Mouse (Mus musculus) hindbrain, embryonic 12.5 days (tissue): ENCODE measurements around the gene Rai14. TPM values are rescaled to one million over a fixed set of nuclear protein-coding genes. Genes with fewer than 3 reads are reported as not detected.

Source experiments
- ATAC-seq: fragments of 200-750 bp; cut with Nextera tagmentation; 2 replicates; pipeline ENCODE4 v1.8.0; 2017; ENCODE audit warnings: moderate TSS enrichment; ENCODE audit not compliant: low FRiP score
- H3K27ac ChIP-seq: fragments of 300-500 bp; sonication (generic); 2 replicates; pipeline ENCODE4 v1.5.1; 2016; ENCODE audit warnings: mild to moderate bottlenecking
- H3K27me3 ChIP-seq: fragments of 300-500 bp; sonication (generic); 2 replicates; pipeline ENCODE4 v1.6.1; 2016; ENCODE audit warnings: mild to moderate bottlenecking
- H3K36me3 ChIP-seq: fragments of 300-500 bp; sonication (generic); 2 replicates; pipeline ENCODE4 v1.6.1; 2016; ENCODE audit warnings: mild to moderate bottlenecking
- H3K4me1 ChIP-seq: fragments of 300-500 bp; sonication (generic); 2 replicates; pipeline ENCODE4 v1.6.1; 2016
- H3K4me2 ChIP-seq: fragments of 300-500 bp; sonication (generic); replicated peaks from 2 replicates; pipeline ENCODE4 v1.6.1; 2016; ENCODE audit warnings: mild to moderate bottlenecking
- H3K4me3 ChIP-seq: fragments of 300-500 bp; sonication (generic); 2 replicates; pipeline ENCODE4 v1.5.1; 2016; ENCODE audit warnings: mild to moderate bottlenecking
- H3K9ac ChIP-seq: fragments of 300-500 bp; sonication (generic); 2 replicates; pipeline ENCODE4 v1.6.1; 2016; ENCODE audit warnings: mild to moderate bottlenecking, moderate library complexity
- H3K9me3 ChIP-seq: fragments of 300-500 bp; sonication (generic); replicated peaks from 2 replicates; pipeline ENCODE4 v1.6.1; 2016; ENCODE audit warnings: mild to moderate bottlenecking
- WGBS: fragments of 180-500 bp; shearing (Covaris S2); methylation state at CpG from one replicate; pipeline ENCODE4 v1.1.7; 2016; 5-methylcytosine and 5-hydroxymethylcytosine counted together
- polyA plus RNA-seq: library from polyadenylated mRNA; unstranded; fragments of >200 nt; fragmentation: Nextera tagmentation; extraction: Ambion mirVana; gene quantifications from 2 replicates; pipeline ENCODE4 v1.2.1, GENCODE M21; 2016

The Rai14 gene
- polyA plus RNA-seq, 1 experiment from 2014 or later = 64.9 TPM

DNA sequence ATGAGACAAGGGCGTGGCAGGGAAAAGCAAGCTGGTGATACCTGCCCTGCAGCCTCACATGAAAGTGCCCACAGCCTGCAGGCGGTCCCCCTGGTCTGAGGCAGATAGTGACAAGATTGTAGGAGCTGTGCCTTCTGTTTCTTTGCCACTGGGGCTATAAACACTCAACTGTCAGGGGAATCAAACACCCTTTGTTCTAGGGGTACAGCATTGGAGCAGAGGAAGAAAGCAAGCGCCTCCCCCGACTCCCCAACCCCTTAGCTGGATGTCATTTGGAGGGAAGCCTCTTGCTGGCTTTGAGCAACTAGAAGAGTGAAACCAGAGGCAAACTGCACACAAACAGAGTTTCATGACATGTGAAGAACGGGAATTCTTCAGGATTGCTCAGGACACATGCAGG lies 8.7 kb downstream of the Rai14 start:
- no peak overlapping the region for H3K9ac ChIP-seq
- no peak; the same call in 1 of the 2 replicates for ATAC-seq
- H3K9me3 ChIP-seq = no peaks in the 10 kb centered on the region
- no peak overlapping the region for H3K4me3 ChIP-seq
- H3K27ac ChIP-seq = no peak overlapping the region
- peaks cover 23% of the 10 kb centered on the region for H3K4me1 ChIP-seq
- no peak overlapping the region for H3K4me2 ChIP-seq
- peaks cover 11% of the 10 kb centered on the region for H3K36me3 ChIP-seq
- no peaks in the 10 kb centered on the region for H3K27me3 ChIP-seq
- WGBS = 63% methylated on average over 5 of the region's 5 CpGs

DNA sequence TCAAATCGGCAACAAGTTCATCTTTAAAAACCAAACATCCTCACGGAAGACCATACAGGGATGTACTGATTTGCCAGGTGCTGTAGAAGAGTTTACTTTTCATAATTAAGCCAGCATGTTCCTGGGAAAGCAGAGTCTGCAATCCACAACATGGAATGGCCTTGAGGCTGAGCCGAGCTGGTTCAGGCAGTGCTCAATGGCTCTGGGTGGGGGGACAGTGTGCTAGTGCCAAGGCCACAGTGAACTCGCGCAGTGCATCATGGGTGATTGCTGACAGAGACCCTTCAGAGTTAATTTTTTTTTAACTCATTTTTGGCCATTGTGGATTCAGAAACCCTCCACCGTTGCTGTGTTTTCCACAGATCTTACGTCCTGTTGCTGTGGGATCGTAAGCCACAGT lies 10.1 kb downstream of the Rai14 start:
- Histone ChIP-seq H3K9me3 (no peaks in the 10 kb centered on the region), H3K36me3 (peaks cover 11% of the 10 kb centered on the region), H3K4me2 (no peak overlapping the region), H3K4me1 (peaks cover 21% of the 10 kb centered on the region), H3K27me3 (no peaks in the 10 kb centered on the region), H3K27ac (no peak overlapping the region), H3K9ac (no peak overlapping the region), H3K4me3 (no peak overlapping the region)
- ATAC-seq = no peak
- 88% methylated on average over 8 of the region's 8 CpGs for WGBS

DNA sequence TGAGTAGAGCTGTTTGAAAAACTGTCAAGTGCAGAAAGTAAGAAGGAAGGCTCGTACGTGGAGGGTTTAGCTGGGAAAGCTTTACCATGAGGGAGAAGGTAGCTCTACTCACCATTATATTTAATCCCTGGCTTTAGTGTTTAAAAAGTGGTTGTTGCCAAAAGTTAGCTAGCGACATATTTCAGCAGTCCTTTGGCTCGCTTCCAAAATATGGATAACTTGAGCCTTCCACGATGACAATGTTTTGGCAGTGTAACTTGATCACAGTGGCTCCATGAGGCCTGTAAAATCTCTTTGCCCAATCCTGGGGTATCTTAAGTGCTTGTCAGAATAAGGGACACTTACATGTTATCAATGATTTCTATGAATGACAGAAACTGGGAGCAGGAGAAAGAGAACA lies 12.9 kb downstream of the Rai14 start:
- no peak for ATAC-seq
- H3K4me1 ChIP-seq = peaks cover 25% of the 10 kb centered on the region
- H3K4me3 ChIP-seq = no peak overlapping the region
- no peaks in the 10 kb centered on the region for H3K36me3 ChIP-seq
- WGBS = 82% methylated on average over 5 of the region's 5 CpGs
- H3K9ac ChIP-seq = no peak overlapping the region
- H3K27ac ChIP-seq = no peak overlapping the region
- H3K27me3 ChIP-seq = no peaks in the 10 kb centered on the region
- no peaks in the 10 kb centered on the region for H3K9me3 ChIP-seq
- no peak overlapping the region for H3K4me2 ChIP-seq

DNA sequence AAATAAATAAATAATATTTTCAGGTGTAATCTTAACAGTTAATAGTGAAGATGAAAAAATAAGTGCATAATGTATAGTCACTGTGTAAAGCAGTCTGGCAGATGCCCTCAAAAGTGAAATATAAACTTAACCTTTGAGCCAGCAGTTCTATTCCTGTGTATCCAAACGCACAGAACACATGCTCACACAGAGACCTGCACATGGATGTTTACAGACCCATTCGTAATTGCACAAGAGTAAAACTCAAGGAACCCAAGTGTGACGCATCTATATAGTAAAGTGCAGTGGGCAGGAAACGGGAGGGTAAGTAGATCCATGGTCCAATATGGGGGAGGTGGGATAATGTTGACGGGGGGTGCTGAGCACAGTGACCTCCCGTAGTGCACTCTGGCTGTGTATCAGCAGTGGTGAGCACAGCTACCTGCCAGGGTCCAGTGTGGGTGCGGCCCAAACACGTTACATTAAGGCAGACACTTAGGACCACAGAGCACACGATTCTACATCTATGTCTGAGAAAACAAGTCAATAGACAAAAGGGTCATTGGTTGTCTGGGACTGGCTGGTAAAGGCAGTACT lies 13.4 kb downstream of the Rai14 start:
- H3K9me3 ChIP-seq = no peaks in the 10 kb centered on the region
- H3K4me2 ChIP-seq = no peak overlapping the region
- ATAC-seq = no peak
- H3K9ac ChIP-seq = no peak overlapping the region
- H3K4me1 ChIP-seq = peaks cover 23% of the 10 kb centered on the region
- H3K27ac ChIP-seq = no peak overlapping the region
- no peaks in the 10 kb centered on the region for H3K27me3 ChIP-seq
- H3K36me3 ChIP-seq = no peaks in the 10 kb centered on the region
- 92% methylated on average over 9 of the region's 9 CpGs for WGBS
- H3K4me3 ChIP-seq = no peak overlapping the region

DNA sequence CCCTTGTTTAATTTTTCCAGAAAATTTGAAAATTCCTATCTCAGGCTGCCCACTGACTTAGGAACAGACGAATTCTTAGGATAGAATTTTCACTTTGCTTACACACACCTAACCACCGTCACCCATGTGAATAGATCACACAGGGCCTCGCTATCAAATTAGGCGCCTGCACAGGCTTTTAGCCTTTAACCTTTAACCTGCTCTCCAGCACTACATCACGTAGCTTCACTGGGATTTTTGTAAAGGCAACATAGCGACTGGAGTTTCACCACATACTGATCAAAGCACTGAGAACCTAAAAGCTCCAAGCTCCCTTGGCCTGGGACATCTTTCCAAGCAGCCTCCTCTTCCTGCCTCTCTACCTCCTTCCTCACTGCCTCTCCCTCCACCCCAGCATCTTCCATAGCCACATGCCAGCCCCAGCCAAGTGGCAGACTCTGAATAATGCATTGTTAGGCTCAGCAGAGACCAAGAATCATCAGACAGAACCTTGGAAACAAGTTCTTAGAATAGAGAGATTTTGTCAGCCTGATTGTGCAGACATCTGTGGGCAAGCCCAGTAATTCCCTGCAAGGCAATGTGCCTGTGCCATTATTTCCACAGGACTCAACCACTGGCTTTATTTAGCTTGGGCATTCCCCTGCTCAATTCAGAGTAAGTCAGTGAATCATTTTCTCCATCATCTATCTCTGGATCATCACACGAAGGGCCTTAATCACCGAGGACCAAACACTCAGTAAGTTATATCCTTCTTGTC lies 17.8 kb downstream of the Rai14 start:
- WGBS = 66% methylated on average over 8 of the region's 8 CpGs
- Histone ChIP-seq H3K27ac (no peak overlapping the region), H3K9ac (no peak overlapping the region), H3K4me3 (no peak overlapping the region), H3K27me3 (no peaks in the 10 kb centered on the region), H3K4me2 (no peak overlapping the region), H3K36me3 (no peaks in the 10 kb centered on the region), H3K4me1 (peaks cover 19% of the 10 kb centered on the region), H3K9me3 (no peaks in the 10 kb centered on the region)
- ATAC-seq = no peak

DNA sequence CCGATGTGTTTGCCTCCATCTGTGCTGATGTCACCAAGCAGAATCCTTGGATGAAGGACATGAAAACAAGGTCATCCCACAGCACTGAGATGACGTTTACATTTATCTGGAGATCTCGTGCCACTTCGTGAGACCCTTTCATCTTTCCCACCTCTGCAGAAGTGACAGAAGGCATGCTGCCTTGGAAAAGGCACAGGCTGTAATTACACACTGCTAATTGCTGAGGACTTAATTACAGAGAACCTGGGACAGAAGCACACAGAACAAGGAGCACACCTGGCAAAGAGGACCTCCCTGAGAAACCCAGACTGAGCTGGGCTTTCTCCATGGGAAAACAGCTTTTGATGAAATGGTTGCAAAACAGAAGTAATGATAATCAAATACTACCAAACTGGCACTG lies 21.8 kb downstream of the Rai14 start:
- 71% methylated on average over 4 of the region's 4 CpGs for WGBS
- peaks cover 18% of the 10 kb centered on the region; the same call in 1 of the 2 replicates for H3K36me3 ChIP-seq
- no peak overlapping the region for H3K27ac ChIP-seq
- no peak overlapping the region for H3K4me3 ChIP-seq
- H3K4me2 ChIP-seq = no peak overlapping the region
- no peaks in the 10 kb centered on the region for H3K27me3 ChIP-seq
- H3K9ac ChIP-seq = no peak overlapping the region
- peaks cover 18% of the 10 kb centered on the region for H3K4me1 ChIP-seq
- H3K9me3 ChIP-seq = no peaks in the 10 kb centered on the region
- no peak for ATAC-seq

DNA sequence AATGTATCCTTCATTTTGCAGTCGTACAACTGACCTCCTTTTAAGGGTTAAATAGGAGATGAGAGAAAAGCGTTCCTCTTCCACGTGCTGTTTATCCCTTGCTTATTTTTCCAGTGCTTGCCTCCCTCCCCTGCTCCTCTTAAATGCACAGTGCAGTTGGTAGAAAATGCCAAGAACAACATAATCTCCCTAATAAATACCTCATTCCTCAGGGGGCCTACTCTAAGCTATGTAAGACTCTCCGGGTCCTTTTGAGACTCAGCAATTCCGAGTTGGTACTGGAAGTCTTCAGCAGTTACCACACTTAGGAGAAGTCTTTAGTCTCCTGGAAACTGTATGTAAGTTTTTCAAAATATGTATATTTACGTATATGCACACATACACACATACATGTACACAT lies 22.9 kb downstream of the Rai14 start:
- 71% methylated on average over 6 of the region's 6 CpGs for WGBS
- Histone ChIP-seq H3K9me3 (no peaks in the 10 kb centered on the region), H3K36me3 (peaks cover 22% of the 10 kb centered on the region; the same call in 1 of the 2 replicates), H3K4me2 (no peak overlapping the region), H3K27me3 (no peaks in the 10 kb centered on the region), H3K9ac (no peak overlapping the region), H3K27ac (no peak overlapping the region), H3K4me1 (peaks cover 15% of the 10 kb centered on the region), H3K4me3 (no peak overlapping the region)
- no peak for ATAC-seq

DNA sequence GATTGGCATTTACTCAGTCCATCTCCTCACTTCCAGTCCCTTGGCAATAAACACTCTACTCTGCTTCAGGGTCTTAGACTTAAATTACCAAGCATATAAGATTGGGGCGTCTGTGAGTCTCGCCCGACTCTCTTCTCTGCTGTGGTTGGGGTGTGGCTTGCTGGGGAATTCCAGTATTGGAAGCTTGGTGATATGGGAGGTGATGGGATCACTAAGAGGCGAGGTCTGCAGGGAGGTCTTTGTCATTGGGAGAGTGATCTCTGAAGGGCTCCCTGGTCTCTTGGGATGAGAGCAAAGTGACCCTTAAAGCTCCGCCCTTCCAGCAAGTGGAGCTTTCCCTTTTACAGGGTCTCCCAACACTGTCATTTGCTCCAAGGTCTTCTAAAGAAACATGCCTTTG lies 23.5 kb downstream of the Rai14 start:
- Histone ChIP-seq H3K27ac (no peak overlapping the region), H3K4me2 (no peak overlapping the region), H3K4me3 (no peak overlapping the region), H3K27me3 (no peaks in the 10 kb centered on the region), H3K9ac (no peak overlapping the region), H3K36me3 (peaks cover 25% of the 10 kb centered on the region; the same call in 1 of the 2 replicates), H3K4me1 (peaks cover 14% of the 10 kb centered on the region; the same call in 1 of the 2 replicates), H3K9me3 (no peaks in the 10 kb centered on the region)
- no peak for ATAC-seq
- WGBS = 93% methylated on average over 5 of the region's 5 CpGs

DNA sequence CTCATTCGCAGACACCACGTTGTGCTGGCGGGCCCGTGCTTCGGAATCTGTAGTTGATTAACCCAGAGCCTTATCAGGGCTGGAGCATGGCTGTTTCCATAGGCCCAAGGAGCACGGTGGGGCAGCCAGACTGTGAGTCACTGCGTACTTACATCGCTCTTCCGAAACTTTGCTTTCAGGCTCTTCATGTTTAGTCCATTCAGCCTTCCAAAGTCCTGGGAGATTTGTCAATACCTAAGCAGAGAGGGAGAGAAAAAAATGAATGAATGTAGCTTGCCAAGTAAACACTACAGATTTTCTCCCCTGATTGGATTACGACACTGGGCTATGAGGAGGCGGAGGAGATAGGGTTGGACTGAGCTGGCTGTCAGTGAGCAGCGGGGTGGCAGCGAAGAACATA lies 24.2 kb downstream of the Rai14 start:
- Histone ChIP-seq H3K9ac (no peak overlapping the region), H3K36me3 (peaks cover 25% of the 10 kb centered on the region; the same call in 1 of the 2 replicates), H3K9me3 (no peaks in the 10 kb centered on the region), H3K4me3 (no peak overlapping the region), H3K27ac (no peak overlapping the region), H3K4me2 (no peak overlapping the region), H3K4me1 (peaks cover 14% of the 10 kb centered on the region; the same call in 1 of the 2 replicates), H3K27me3 (no peaks in the 10 kb centered on the region)
- ATAC-seq = no peak
- WGBS = 81% methylated on average over 13 of the region's 13 CpGs

DNA sequence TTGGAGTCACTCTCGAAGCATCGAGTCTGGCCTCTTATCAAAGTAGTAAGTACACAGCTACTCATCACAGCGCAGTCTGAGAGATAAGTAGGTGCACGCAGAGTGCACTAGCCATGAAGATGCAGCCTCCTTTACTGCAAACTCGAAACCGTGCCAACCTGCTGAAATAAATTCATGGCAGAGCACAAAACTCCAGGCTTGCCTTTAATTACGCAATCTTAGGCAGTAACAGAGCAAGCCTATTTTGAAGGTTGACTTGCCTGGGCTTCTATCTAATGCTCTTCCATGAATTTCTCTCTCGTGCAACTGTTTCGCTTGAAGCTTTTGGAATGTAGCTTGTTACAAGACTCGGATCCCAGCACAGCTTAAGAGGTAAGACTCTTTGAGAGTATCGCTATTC lies 25.1 kb downstream of the Rai14 start:
- 95% methylated on average over 11 of the region's 11 CpGs for WGBS
- no peak overlapping the region for H3K9ac ChIP-seq
- no peak overlapping the region for H3K4me2 ChIP-seq

DNA sequence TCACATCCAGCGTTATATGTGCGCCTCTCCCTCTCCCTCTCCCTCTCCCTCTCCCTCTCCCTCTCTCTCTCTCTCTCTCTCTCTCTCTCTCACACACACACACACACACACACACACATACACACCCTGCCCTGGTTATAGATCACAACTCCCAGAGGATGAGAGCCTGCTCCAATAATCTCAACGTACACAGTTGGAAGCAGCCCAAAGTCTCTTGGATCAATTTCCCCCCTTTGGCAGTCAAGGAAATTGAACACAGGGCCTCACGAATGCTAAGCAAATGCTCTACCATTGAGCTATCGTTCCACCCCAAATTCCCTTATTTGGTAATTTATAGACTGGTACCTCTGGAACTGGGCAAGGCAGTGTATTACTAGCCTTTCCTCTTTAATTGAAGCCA lies 25.7 kb downstream of the Rai14 start:
- no peak overlapping the region for H3K9ac ChIP-seq
- WGBS = 83% methylated on average over 5 of the region's 5 CpGs
- peaks cover 13% of the 10 kb centered on the region; the same call in 1 of the 2 replicates for H3K4me1 ChIP-seq
- ATAC-seq = no peak
- H3K9me3 ChIP-seq = no peaks in the 10 kb centered on the region
- H3K4me3 ChIP-seq = no peak overlapping the region
- H3K4me2 ChIP-seq = no peak overlapping the region
- no peak overlapping the region for H3K27ac ChIP-seq
- peaks cover 25% of the 10 kb centered on the region; the same call in 1 of the 2 replicates for H3K36me3 ChIP-seq
- H3K27me3 ChIP-seq = no peaks in the 10 kb centered on the region

More for the DNA sequence above, 25.1 kb downstream of the Rai14 start:
- Histone ChIP-seq H3K4me1 (peaks cover 14% of the 10 kb centered on the region; the same call in 1 of the 2 replicates), H3K9me3 (no peaks in the 10 kb centered on the region), H3K36me3 (peaks cover 25% of the 10 kb centered on the region; the same call in 1 of the 2 replicates), H3K27me3 (no peaks in the 10 kb centered on the region), H3K27ac (no peak overlapping the region), H3K4me3 (no peak overlapping the region)
- ATAC-seq = no peak

DNA sequence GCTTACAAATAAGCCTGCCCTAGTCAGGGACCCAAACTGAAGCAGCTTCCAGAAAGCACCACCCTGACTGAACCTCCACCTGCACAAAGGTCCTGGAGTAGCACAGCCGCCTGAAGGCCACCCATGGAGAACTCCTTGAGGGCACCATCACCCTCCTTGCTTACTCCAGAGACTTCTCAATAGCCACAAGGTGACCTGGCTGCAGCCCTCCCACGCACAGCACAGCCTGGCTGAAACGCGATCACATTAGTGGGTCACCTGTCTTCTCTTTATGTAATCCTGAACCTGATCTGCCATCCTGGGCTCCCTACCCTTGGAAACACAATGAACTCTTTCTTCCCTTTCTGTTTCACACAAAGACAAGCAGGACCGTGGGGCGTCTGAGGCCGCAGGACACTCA lies 27.1 kb downstream of the Rai14 start:
- Histone ChIP-seq H3K4me3 (no peak overlapping the region), H3K27ac (no peak overlapping the region), H3K4me2 (no peak overlapping the region), H3K9me3 (no peaks in the 10 kb centered on the region), H3K9ac (no peak overlapping the region), H3K4me1 (peaks cover 6% of the 10 kb centered on the region; the same call in 1 of the 2 replicates), H3K36me3 (peaks cover 25% of the 10 kb centered on the region; the same call in 1 of the 2 replicates), H3K27me3 (no peaks in the 10 kb centered on the region)
- ATAC-seq = no peak
- WGBS = 59% methylated on average over 7 of the region's 7 CpGs
